Mouse (Mus musculus): ENCODE data around the gene Clcf1. TPM values are rescaled to one million over a fixed set of nuclear protein-coding genes. Genes with fewer than 3 reads are reported as not detected.

Clcf1 gene
- 141 to 150 TPM (median 145 TPM) in 4 replicates for total RNA-seq (2023; ENCODE audit: inconsistent age)

GRCm38 (mm10) chr19:4214071-4214770 is at the start of gene Clcf1, which contains the start of gene AC109138.7:
Clcf1 (plus strand) TSS chr19:4214238.
AC109138.7 (plus strand) TSS chr19:4214357.

GRCm38 (mm10) chr19:4175368-4175947 is 38.6 kb upstream of the Clcf1 start, which contains the start of gene Carns1:
Carns1 (minus strand) TSS chr19:4175479.

GRCm38 (mm10) chr19:4190831-4191334 is 23.2 kb upstream of the Clcf1 start, which contains the start of gene Tbc1d10c:
Tbc1d10c (minus strand) TSS chr19:4191284.

GRCm38 (mm10) chr19:4191528-4192250 is 22.3 kb upstream of the Clcf1 start, which contains the start of gene Ppp1ca:
Ppp1ca (plus strand) TSS chr19:4192065.

GRCm38 (mm10) chr19:4201291-4201909 is 12.6 kb upstream of the Clcf1 start, which contains the start of gene Rad9a:
Rad9a (minus strand) TSS chr19:4201662.

GRCm38 (mm10) chr19:4231253-4232185 is 17.5 kb downstream of the Clcf1 start, which contains the start of gene Pold4:
Pold4 (plus strand) TSS chr19:4231899.

GRCm38 (mm10) chr19:4268566-4269361 is 54.7 kb downstream of the Clcf1 start, which contains the start of gene Ssh3:
Ssh3 (minus strand) TSS chr19:4269180.

Other genes with a start within 250 kb of the Clcf1 start
- 0.22 to 0.38 TPM in 2 of 4 replicates, not detected in the others for gene Aldh3b2, start 241.9 kb upstream of the Clcf1 start, total RNA-seq (2023; ENCODE audit: inconsistent age)
- not detected in 4 replicates for gene Acy3, start 227.7 kb upstream of the Clcf1 start, total RNA-seq (2023; ENCODE audit: inconsistent age)
- gene Tbx10, start 221.5 kb upstream of the Clcf1 start, total RNA-seq (2023; ENCODE audit: inconsistent age), result not detected in 4 replicates
- gene Nudt8, start 213.7 kb upstream of the Clcf1 start, total RNA-seq (2023; ENCODE audit: inconsistent age), result 22.3 to 28.3 TPM (median 25.0 TPM) in 4 replicates
- 3.2 to 4.8 TPM (median 4.4 TPM) in 4 replicates for gene Gm49405, start 213.6 kb upstream of the Clcf1 start, total RNA-seq (2023; ENCODE audit: inconsistent age)
- 8.6 to 10.7 TPM (median 10.2 TPM) in 4 replicates for gene Doc2g, start 210.9 kb upstream of the Clcf1 start, total RNA-seq (2023; ENCODE audit: inconsistent age)
- gene Ndufv1, start 201.4 kb upstream of the Clcf1 start, total RNA-seq (2023; ENCODE audit: inconsistent age), result 83.3 to 94.8 TPM (median 93.6 TPM) in 4 replicates
- 129 to 162 TPM (median 142 TPM) in 4 replicates for gene Gstp1, start 176.3 kb upstream of the Clcf1 start, total RNA-seq (2023; ENCODE audit: inconsistent age)
- gene Gstp2, start 168.2 kb upstream of the Clcf1 start, total RNA-seq (2023; ENCODE audit: inconsistent age), result 8.5 to 13.7 TPM (median 10.5 TPM) in 4 replicates
- not detected in 4 replicates for gene Gstp3, start 154.7 kb upstream of the Clcf1 start, total RNA-seq (2023; ENCODE audit: inconsistent age)
- not detected in 4 replicates for gene Cabp2, start 132.7 kb upstream of the Clcf1 start, total RNA-seq (2023; ENCODE audit: inconsistent age)
- 125 to 143 TPM (median 131 TPM) in 4 replicates for gene Cdk2ap2, start 117.1 kb upstream of the Clcf1 start, total RNA-seq (2023; ENCODE audit: inconsistent age)
- 177 to 203 TPM (median 187 TPM) in 4 replicates for gene Pitpnm1, start 114.2 kb upstream of the Clcf1 start, total RNA-seq (2023; ENCODE audit: inconsistent age)
- gene Aip, start 88.4 kb upstream of the Clcf1 start, total RNA-seq (2023; ENCODE audit: inconsistent age), result 93.0 to 109 TPM (median 99.7 TPM) in 4 replicates
- 0.38 to 0.78 TPM (median 0.69 TPM) in 4 replicates for gene Gpr152, start 74.5 kb upstream of the Clcf1 start, total RNA-seq (2023; ENCODE audit: inconsistent age)
- 1.8 to 2.4 TPM (median 2.0 TPM) in 4 replicates for gene Cabp4, start 70.2 kb upstream of the Clcf1 start, total RNA-seq (2023; ENCODE audit: inconsistent age)
- 142 to 167 TPM (median 154 TPM) in 4 replicates for gene Coro1b, start 65.6 kb upstream of the Clcf1 start, total RNA-seq (2023; ENCODE audit: inconsistent age)
- 373 to 450 TPM (median 401 TPM) in 4 replicates for gene Ptprcap, start 60.6 kb upstream of the Clcf1 start, total RNA-seq (2023; ENCODE audit: inconsistent age)
- 49.7 to 66.7 TPM (median 51.3 TPM) in 4 replicates for gene Rps6kb2, start 50.9 kb upstream of the Clcf1 start, total RNA-seq (2023; ENCODE audit: inconsistent age)
- gene Carns1, start 38.8 kb upstream of the Clcf1 start, total RNA-seq (2023; ENCODE audit: inconsistent age), result 78.2 to 88.7 TPM (median 80.1 TPM) in 4 replicates
- 250 to 285 TPM (median 268 TPM) in 4 replicates for gene Tbc1d10c, start 23.0 kb upstream of the Clcf1 start, total RNA-seq (2023; ENCODE audit: inconsistent age)
- 381 to 449 TPM (median 412 TPM) in 4 replicates for gene Ppp1ca, start 22.2 kb upstream of the Clcf1 start, total RNA-seq (2023; ENCODE audit: inconsistent age)
- 53.6 to 56.9 TPM (median 55.2 TPM) in 4 replicates for gene Rad9a, start 12.6 kb upstream of the Clcf1 start, total RNA-seq (2023; ENCODE audit: inconsistent age)
- gene AC109138.7, start 119 bp downstream of the Clcf1 start, total RNA-seq (2023; ENCODE audit: inconsistent age), result not detected in 4 replicates
- gene Pold4, start 17.7 kb downstream of the Clcf1 start, total RNA-seq (2023; ENCODE audit: inconsistent age), result 199 to 218 TPM (median 212 TPM) in 4 replicates
- 22.2 to 34.5 TPM (median 24.6 TPM) in 4 replicates for gene Ssh3, start 54.9 kb downstream of the Clcf1 start, total RNA-seq (2023; ENCODE audit: inconsistent age)
- gene Ankrd13d, start 68.9 kb downstream of the Clcf1 start, total RNA-seq (2023; ENCODE audit: inconsistent age), result 22.0 to 30.9 TPM (median 23.6 TPM) in 4 replicates
- 533 to 592 TPM (median 549 TPM) in 4 replicates for gene Grk2, start 92.0 kb downstream of the Clcf1 start, total RNA-seq (2023; ENCODE audit: inconsistent age)
- gene Kdm2a, start 184.0 kb downstream of the Clcf1 start, total RNA-seq (2023; ENCODE audit: inconsistent age), result 209 to 242 TPM (median 228 TPM) in 4 replicates
- gene Rhod, start 225.2 kb downstream of the Clcf1 start, total RNA-seq (2023; ENCODE audit: inconsistent age), result 0.57 to 1.1 TPM (median 1.0 TPM) in 3 of 4 replicates, not detected in the other